Mouse (Mus musculus) forebrain, embryonic 15.5 days (tissue): ENCODE data around the gene Fam216a. TPM values are rescaled to one million over a fixed set of nuclear protein-coding genes. Genes with fewer than 3 reads are reported as not detected.
A peak's percentile ranks its signal among the peaks of the same experiment; 100 is the strongest.
"Not testable (repeated sequence)": the region's sequence is repeated elsewhere in the genome, so short reads cannot be mapped to it uniquely, and the experiment has no call there.

Experiments used
- ATAC-seq: fragments of 200-750 bp; cut with Nextera tagmentation; replicated peaks from 2 replicates; pipeline ENCODE4 v1.8.0; 2017; ENCODE audit warnings: mild to moderate bottlenecking, moderate TSS enrichment, moderate library complexity
- H3K27ac ChIP-seq: fragments of 300-500 bp; sonication (generic); replicated peaks from 2 replicates; pipeline ENCODE4 v1.5.1; 2015; ENCODE audit warnings: mild to moderate bottlenecking, inconsistent platforms
- H3K27me3 ChIP-seq: fragments of 300-500 bp; sonication (generic); 2 replicates; pipeline ENCODE4 v1.6.1; 2015; ENCODE audit warnings: inconsistent platforms
- H3K36me3 ChIP-seq: fragments of 300-500 bp; sonication (generic); 2 replicates; pipeline ENCODE4 v1.6.1; 2015; ENCODE audit warnings: mild to moderate bottlenecking, inconsistent platforms
- H3K4me1 ChIP-seq: fragments of 300-500 bp; sonication (generic); 2 replicates; pipeline ENCODE4 v1.6.1; 2015; ENCODE audit warnings: inconsistent platforms
- H3K4me2 ChIP-seq: fragments of 300-500 bp; sonication (generic); replicated peaks from 2 replicates; pipeline ENCODE4 v1.6.1; 2015; ENCODE audit warnings: mild to moderate bottlenecking, inconsistent platforms
- H3K4me3 ChIP-seq: fragments of 300-500 bp; sonication (generic); 2 replicates; pipeline ENCODE4 v1.5.1; 2015; ENCODE audit warnings: mild to moderate bottlenecking, inconsistent platforms
- H3K9ac ChIP-seq: fragments of 300-500 bp; sonication (generic); replicated peaks from 2 replicates; pipeline ENCODE4 v1.6.1; 2015; ENCODE audit warnings: mild to moderate bottlenecking, inconsistent platforms
- H3K9me3 ChIP-seq: fragments of 300-500 bp; sonication (generic); 2 replicates; pipeline ENCODE4 v1.6.1; 2016; ENCODE audit warnings: inconsistent platforms
- WGBS: fragments of 180-500 bp; shearing (Covaris S2); methylation state at CpG from one replicate; pipeline ENCODE4 v1.1.7; 2015; ENCODE audit warnings: mixed read lengths; 5-methylcytosine and 5-hydroxymethylcytosine counted together
- polyA plus RNA-seq: library from polyadenylated mRNA; unstranded; fragments of >200 nt; fragmentation: Nextera tagmentation; extraction: Ambion mirVana; gene quantifications from 2 replicates; pipeline ENCODE4 v1.2.1, GENCODE M21; 2015

Fam216a gene
- polyA plus RNA-seq: 133 and 135 TPM in 2 replicates

DNA sequence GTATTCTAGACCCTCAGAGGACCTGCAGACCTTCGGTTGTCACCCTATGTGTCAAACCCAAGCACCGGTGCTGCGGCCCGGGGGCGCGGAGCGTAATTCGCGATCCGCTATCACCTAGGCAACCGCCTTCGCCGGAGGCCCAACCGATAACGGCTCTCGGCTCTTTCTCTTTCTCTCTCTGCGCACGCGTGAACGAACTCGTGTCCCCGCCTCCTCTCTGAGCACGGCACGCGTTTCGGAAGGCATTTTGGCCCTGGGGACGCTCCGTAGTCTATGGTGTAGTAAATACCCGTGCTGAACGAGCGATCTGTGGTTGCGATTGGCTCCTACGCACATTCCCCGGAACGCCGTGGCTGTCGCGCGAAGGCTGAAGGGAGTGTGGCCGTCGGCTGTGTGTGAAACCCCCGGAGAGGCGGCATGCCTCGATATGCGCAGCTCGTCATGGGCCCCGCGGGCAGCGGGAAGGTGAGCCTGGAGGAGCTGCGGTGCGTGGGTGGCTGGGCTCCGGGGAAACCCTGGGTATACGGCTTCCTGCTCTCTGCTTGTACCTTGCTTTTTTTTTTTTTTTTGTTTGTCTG is at the start of gene Fam216a:
Gene Fam216a (minus strand): TSS at position 173 of the 578 bp plus-strand sequence.
- ATAC-seq: peak; percentile 96
- Histone ChIP-seq H3K27me3 (no peaks in the 10 kb centered on the region), H3K4me1 (peaks cover 22% of the 10 kb centered on the region), H3K9ac (peak within 1 kb of the TSS; percentile 90), H3K36me3 (peaks cover 26% of the 10 kb centered on the region), H3K4me3 (peak within 1 kb of the TSS; percentile 84), H3K27ac (peak within 1 kb of the TSS; percentile 97), H3K9me3 (no peaks in the 10 kb centered on the region), H3K4me2 (peak within 1 kb of the TSS; percentile 64)
- under 1% methylated on average over 53 of the region's 53 CpGs for WGBS

DNA sequence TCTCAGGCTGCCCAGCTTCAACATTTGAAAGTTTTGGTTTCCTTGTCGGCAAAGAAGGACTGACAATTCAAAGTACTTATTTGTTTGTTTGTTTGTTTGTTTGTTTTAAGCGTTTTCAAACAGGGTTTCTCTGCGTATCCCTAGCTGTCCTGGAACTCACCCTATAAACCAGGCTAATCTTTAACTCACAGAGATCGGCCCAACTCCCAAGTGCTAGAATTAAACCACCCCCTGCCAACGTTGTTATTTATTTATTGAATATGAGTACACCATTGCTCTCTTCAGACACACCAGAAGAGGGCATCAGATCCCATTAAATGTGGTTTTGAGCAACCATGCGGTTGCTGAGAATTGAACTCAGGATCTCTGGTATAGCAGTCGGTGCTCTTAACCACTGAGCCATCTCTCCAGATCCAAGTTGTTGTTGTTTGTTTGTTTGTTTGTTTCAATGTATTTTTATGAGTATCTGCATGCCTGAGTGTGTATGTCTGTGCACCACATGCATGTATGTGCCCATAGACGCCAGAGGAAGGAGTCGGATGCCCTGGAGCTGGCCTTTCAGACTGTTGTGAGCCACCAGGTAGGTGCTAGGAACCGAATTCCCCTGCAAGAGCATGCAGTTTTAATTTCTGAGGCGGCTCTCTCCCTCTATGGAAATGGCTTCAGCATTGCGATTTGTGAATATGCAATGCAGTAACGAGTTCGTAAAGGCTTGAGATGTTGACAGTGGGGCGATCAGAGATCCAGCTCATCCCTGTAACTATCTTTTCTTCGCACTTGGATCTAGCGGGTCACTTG is 49.3 kb upstream of the Fam216a start, which contains the start of gene Anapc7:
Gene Anapc7 (plus strand): TSS at position 423 of the 798 bp plus-strand sequence.
- ATAC-seq: peak; percentile 3
- Histone ChIP-seq H3K36me3 (no peaks in the 10 kb centered on the region), H3K4me3 (peak within 1 kb of the TSS; percentile 83), H3K27me3 (no peaks in the 10 kb centered on the region), H3K4me1 (peaks cover 19% of the 10 kb centered on the region), H3K4me2 (peak within 1 kb of the TSS; percentile 86), H3K9me3 (no peaks in the 10 kb centered on the region), H3K9ac (peak within 1 kb of the TSS; percentile 82), H3K27ac (peak within 1 kb of the TSS; percentile 93)
- WGBS: 23% methylated on average over 17 of the region's 17 CpGs

DNA sequence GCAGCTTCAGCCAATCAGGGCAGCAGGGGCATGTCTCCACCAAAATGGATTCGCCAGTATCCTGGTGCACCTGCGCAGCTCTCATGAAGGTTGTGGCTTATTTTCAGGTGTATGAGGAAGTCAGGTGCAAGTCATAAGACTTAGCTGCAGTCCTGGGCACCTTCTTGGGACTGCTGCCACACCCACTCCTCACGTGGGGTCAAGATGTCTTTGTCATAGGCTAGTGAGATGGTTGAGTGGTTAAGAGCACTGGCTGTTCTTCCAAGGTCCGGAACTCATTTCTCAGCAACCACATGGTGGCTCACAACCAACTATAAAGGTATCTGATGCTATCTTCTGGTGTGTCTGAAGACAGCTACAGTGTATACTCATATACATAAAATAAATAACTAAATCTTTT is 48.5 kb upstream of the Fam216a start:
- H3K4me2 ChIP-seq, H3K27ac ChIP-seq, H3K4me3 ChIP-seq, H3K9ac ChIP-seq, ATAC-seq, H3K9me3 ChIP-seq, H3K27me3 ChIP-seq, H3K36me3 ChIP-seq: not testable (repeated sequence)
- H3K4me1 ChIP-seq: peaks cover 19% of the 10 kb centered on the region
- WGBS: 68% methylated on average over 4 of the region's 4 CpGs

DNA sequence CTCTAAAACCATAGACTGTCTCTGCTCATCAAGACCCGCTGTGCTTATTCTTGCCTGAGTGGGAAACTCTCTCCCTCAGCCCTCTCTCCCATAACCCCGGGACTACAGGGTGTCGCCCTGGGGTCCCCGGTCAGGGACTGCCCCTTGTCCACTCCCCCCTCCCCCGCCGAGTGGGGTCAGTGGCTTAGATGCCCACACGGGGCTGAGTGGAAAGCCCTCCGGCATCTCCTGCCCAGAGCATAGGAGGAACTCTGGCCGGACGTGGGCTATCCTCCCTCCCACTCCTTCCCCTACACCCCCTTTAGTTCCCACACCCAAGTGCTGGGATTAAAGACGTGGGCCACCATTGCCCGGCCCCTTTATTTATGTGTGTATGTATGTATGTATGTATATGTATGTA is 43.3 kb upstream of the Fam216a start:
- Histone ChIP-seq H3K9me3 (no peaks in the 10 kb centered on the region), H3K4me3 (no peak overlapping the region), H3K27ac (no peak overlapping the region), H3K27me3 (no peaks in the 10 kb centered on the region), H3K36me3 (no peaks in the 10 kb centered on the region), H3K9ac (no peak overlapping the region), H3K4me1 (no peaks in the 10 kb centered on the region), H3K4me2 (no peak overlapping the region)
- no peak for ATAC-seq
- WGBS: 89% methylated on average over 12 of the region's 12 CpGs

DNA sequence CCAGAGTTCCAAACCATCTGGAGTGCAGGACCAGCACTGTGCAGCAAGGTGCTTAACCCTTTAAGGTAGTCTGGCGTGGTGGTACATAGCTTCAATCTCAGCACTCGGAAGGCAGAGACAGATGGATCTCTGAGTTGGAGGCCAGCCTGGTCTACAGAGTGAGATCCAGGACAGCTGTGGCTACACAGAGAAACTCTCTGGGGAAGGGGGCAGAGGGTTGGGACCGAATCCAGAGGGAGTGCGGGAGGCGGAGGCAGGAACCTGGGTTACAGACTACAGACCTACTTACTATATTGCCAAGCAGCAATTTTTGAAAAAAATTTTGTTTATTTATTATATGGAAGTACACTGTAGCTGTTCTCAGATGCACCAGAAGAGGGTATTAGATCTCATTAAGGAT is 42.2 kb upstream of the Fam216a start:
- WGBS: 83% methylated on average over 5 of the region's 5 CpGs
- no peak overlapping the region for H3K4me3 ChIP-seq
- H3K27me3 ChIP-seq: no peaks in the 10 kb centered on the region
- H3K27ac ChIP-seq: no peak overlapping the region
- no peak overlapping the region for H3K4me2 ChIP-seq
- H3K9ac ChIP-seq: no peak overlapping the region
- H3K4me1 ChIP-seq: no peaks in the 10 kb centered on the region
- peaks cover 5% of the 10 kb centered on the region for H3K36me3 ChIP-seq
- ATAC-seq: no peak
- H3K9me3 ChIP-seq: no peaks in the 10 kb centered on the region

DNA sequence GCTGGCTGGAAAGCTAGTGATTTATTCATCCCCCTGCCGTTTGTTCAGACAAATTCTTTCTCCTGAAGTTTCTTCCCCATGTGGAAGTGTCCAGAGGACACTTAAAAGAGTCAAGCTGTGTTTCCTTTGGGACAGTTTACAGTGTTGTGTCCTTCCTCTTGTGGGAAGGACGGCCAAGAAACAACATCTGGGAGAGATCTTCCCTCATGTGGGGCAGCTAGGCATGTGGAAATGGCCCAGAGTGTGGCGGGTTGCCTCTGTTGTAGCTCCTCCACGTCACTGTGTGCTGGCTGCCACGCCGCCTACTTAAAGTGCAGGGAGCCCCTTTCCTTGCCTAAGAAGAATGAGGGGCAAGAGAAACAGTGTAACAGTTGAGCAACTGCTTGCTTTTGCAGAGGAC is 40.7 kb upstream of the Fam216a start:
- ATAC-seq: no peak
- H3K27ac ChIP-seq: no peak overlapping the region
- 69% methylated on average over 6 of the region's 6 CpGs for WGBS

DNA sequence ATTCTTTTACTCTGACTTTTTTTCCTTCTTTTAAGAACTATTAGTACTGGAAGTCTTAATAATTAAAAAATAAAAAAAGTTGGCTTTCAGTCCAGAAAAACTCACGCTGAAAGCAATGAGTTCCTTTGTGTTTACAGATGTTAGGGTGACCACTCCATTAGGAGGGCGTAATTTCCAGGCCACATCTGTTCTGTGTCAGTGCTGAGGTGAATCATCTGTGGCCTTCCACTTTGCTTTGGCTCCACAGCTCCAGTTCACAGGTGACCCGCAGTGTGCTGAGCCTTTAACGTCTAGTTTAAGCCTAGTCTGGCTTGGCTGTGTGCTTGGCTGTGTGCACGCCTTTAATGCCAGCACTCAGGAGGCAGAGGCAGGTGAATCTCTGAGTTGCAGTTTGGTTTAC is 39.7 kb upstream of the Fam216a start:
- no peak overlapping the region for H3K4me3 ChIP-seq
- no peak overlapping the region for H3K9ac ChIP-seq
- no peaks in the 10 kb centered on the region for H3K9me3 ChIP-seq
- no peaks in the 10 kb centered on the region for H3K27me3 ChIP-seq
- ATAC-seq: no peak
- no peak overlapping the region for H3K27ac ChIP-seq
- WGBS: 85% methylated on average over 5 of the region's 5 CpGs
- no peaks in the 10 kb centered on the region for H3K4me1 ChIP-seq
- no peak overlapping the region for H3K4me2 ChIP-seq
- peaks cover 13% of the 10 kb centered on the region for H3K36me3 ChIP-seq

More for the DNA sequence above, 40.7 kb upstream of the Fam216a start:
- H3K4me3 ChIP-seq: no peak overlapping the region
- no peak overlapping the region for H3K9ac ChIP-seq
- H3K4me1 ChIP-seq: no peaks in the 10 kb centered on the region
- H3K27me3 ChIP-seq: no peaks in the 10 kb centered on the region
- H3K4me2 ChIP-seq: no peak overlapping the region
- H3K9me3 ChIP-seq: no peaks in the 10 kb centered on the region
- H3K36me3 ChIP-seq: peaks cover 5% of the 10 kb centered on the region

DNA sequence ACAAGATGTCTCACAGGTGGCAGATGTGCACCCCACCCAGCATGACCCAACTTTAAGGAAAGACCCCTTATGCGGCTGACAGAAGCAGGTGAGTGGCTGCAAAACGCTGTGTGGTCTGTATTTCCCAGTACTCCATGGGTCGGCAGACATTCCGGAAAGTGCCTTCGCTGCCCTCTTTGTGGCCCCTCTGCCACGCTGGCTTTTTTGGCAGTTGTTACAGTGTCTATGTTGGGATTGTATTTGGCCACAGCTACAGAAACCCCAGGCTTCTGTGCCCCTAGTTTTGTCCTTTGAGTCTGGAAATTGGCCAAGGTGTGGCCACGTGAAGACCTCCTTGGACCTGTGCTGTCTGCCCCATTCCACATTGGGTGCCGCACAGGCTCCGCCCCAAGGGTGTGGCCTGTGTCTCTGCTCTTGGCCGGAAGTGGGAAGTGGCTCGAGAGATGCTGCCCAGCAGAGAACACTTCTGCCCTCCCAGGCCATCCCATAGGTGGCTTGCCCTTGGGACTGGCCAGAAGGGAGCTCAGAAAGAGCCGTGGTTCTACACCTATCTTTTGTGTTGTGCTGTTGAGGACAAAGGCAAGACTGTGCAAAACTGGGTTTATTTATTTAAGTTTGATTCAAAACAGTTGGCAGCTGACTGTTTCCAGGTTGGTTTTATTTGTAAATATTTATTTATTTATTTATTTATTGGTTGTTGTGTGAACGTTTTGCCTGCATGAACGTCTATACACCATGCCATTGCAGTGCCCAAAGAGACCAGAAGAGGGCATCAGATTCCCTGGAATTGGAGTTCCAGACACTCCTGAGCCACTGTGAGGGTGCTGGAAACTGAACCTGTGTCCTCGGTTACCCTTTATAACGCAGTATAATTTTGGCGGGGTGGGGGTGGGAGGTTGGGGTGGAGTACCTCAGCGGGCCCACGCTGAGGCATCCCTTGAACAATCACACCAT is 37.8 kb upstream of the Fam216a start:
- no peak overlapping the region for H3K9ac ChIP-seq
- H3K4me3 ChIP-seq: no peak overlapping the region
- H3K4me1 ChIP-seq: no peaks in the 10 kb centered on the region
- no peak overlapping the region for H3K4me2 ChIP-seq
- H3K36me3 ChIP-seq: peaks cover 32% of the 10 kb centered on the region
- WGBS: 87% methylated on average over 19 of the region's 19 CpGs
- no peak for ATAC-seq
- no peaks in the 10 kb centered on the region; the same call in 1 of the 2 replicates for H3K9me3 ChIP-seq
- H3K27ac ChIP-seq: no peak overlapping the region
- no peaks in the 10 kb centered on the region for H3K27me3 ChIP-seq

DNA sequence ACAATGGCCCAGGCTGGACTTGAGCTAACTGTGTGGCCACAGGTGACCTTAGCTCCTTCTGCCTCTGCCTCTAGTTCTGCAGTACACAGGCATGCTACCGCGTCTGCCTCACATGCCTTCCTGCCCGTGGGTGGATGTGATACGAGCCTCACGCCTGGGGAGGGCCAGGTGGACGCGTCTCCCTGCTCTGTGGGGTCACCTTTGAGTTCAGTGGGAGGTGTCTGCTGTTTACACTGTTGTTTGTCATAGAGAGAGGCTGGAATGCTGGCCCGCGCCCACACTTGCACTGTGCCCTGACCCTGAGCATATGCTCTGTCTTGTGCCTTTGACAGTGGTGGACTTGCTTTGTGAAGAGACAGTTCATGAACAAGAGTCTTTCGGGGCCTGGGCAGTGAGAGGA is 33.4 kb upstream of the Fam216a start:
- H3K9me3 ChIP-seq: no peaks in the 10 kb centered on the region; the same call in 1 of the 2 replicates
- WGBS: 96% methylated on average over 10 of the region's 10 CpGs
- no peak overlapping the region for H3K9ac ChIP-seq
- H3K27me3 ChIP-seq: no peaks in the 10 kb centered on the region
- no peak overlapping the region for H3K4me3 ChIP-seq
- peaks cover 3% of the 10 kb centered on the region for H3K4me1 ChIP-seq
- H3K36me3 ChIP-seq: peaks cover 64% of the 10 kb centered on the region
- H3K4me2 ChIP-seq: no peak overlapping the region
- no peak overlapping the region for H3K27ac ChIP-seq
- ATAC-seq: no peak

DNA sequence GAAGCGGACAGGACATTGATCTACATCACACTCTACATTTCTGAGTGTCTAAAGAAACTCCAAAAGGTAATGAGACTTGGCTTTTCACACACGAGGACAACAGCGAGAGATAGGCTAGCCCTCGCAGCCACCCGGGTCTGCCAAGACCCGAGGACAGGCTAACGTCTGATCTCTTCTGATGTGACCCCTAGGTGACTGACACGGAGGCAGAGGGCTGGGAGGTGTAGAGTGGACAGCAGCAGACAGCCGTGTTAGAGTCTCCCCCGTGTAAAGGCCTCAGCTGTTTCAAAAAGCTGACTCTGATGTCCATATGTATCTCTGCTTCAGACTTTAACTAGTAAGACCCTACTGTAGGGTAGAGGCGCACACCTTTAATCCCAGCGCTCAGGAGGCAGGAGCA is 31.2 kb upstream of the Fam216a start:
- H3K27me3 ChIP-seq: no peaks in the 10 kb centered on the region
- H3K9me3 ChIP-seq: no peaks in the 10 kb centered on the region; the same call in 1 of the 2 replicates
- H3K27ac ChIP-seq: no peak overlapping the region
- H3K4me1 ChIP-seq: peaks cover 3% of the 10 kb centered on the region
- H3K9ac ChIP-seq: no peak overlapping the region
- H3K4me3 ChIP-seq: no peak overlapping the region
- no peak for ATAC-seq
- no peak overlapping the region for H3K4me2 ChIP-seq
- WGBS: 96% methylated on average over 12 of the region's 12 CpGs
- peaks cover 71% of the 10 kb centered on the region for H3K36me3 ChIP-seq

DNA sequence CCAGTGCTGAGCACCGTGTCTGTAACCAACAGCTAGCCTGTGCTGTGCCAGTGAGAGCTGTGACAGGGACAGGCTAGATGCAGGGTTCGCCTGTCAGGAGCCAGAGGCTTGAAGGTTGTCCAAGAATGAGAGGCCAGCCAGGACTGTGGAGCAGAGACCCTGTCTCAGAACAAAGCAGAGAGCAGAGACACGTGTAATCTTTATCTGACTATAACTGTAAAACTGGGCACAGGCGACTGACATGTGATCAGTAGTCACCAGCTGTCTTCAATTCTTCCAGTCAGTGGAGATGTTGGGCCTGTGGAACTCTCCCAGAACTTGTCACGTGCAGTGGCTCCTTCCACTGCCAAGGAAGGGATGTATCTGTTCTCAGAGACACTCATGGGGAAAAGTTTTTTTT is 30.6 kb upstream of the Fam216a start:
- ATAC-seq: 0 out of 2 replicates have a peak, but pooled peaks have one; percentile 16
- no peak overlapping the region for H3K4me3 ChIP-seq
- H3K4me1 ChIP-seq: peaks cover 3% of the 10 kb centered on the region
- no peak overlapping the region for H3K9ac ChIP-seq
- no peaks in the 10 kb centered on the region; the same call in 1 of the 2 replicates for H3K9me3 ChIP-seq
- WGBS: 81% methylated on average over 5 of the region's 5 CpGs
- H3K36me3 ChIP-seq: peaks cover 75% of the 10 kb centered on the region
- H3K27ac ChIP-seq: peak overlapping the region; percentile 24; the same call in 1 of the 2 replicates
- no peak overlapping the region for H3K4me2 ChIP-seq
- no peaks in the 10 kb centered on the region for H3K27me3 ChIP-seq
